Mouse (Mus musculus): ENCODE results near the gene Mertk. TPM values are rescaled to one million over a fixed set of nuclear protein-coding genes. Genes with fewer than 3 reads are reported as not detected.

Gene Mertk
- polyA plus RNA-seq, 1 experiment, result 6.1 TPM

GRCm38 (mm10) chr2:128816916-128817315, 118.2 kb downstream of the Mertk start:
- DNase-seq, result no peak
- TF ChIP-seq CTCF (IDR thresholded peaks at IDR 0.05; ENCODE audit: borderline replicate concordance, insufficient read depth, low read depth, low read length) (no peak), POLR2A (IDR thresholded peaks at IDR 0.05; ENCODE audit: borderline replicate concordance, insufficient read depth, low read length) (no peak)
- Histone ChIP-seq H3K4me1 (ENCODE audit: control insufficient read depth, insufficient read depth, low read length) (peaks cover 15% of the 10 kb centered on the region), H3K4me3 (replicated peaks; ENCODE audit: insufficient read depth, low read depth, low read length) (no peak overlapping the region), H3K27ac (ENCODE audit: insufficient read depth, low read length) (no peak overlapping the region), H3K27me3 (ENCODE audit: control insufficient read depth, insufficient read depth, low read length) (no peaks in the 10 kb centered on the region)
- WGBS, result 31% methylated on average over 6 of the region's 6 CpGs

DNA sequence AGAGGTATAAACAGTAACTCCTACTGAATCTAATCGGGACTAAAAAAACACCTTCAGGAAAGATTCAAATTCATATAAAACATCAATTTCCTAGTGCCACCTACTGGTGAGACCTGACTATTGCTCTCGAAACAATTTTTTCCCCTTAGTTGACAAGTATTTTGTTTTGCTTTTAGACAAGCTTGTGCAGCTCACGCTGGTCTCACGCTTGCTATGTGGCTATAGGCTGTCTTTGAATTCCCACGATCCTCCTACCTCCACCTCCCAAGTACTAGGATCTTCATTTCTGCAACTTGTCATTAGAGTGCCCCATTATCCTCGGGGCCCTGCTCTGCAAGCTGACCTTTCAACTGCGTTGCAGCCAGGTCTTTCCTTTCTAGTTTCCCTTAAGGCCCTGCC, 118.6 kb downstream of the Mertk start:
- no peaks in the 10 kb centered on the region for H3K27me3 ChIP-seq (ENCODE audit: control insufficient read depth, insufficient read depth, low read length)
- no peak for DNase-seq
- peak overlapping the region; percentile 20; the same call in 1 of the 2 replicates for H3K27ac ChIP-seq (ENCODE audit: insufficient read depth, low read length)
- peak overlapping the region; percentile 67 for H3K4me3 ChIP-seq (replicated peaks; ENCODE audit: insufficient read depth, low read depth, low read length)
- peaks cover 15% of the 10 kb centered on the region for H3K4me1 ChIP-seq (ENCODE audit: control insufficient read depth, insufficient read depth, low read length)
- peak; percentile 29; the same call in 1 of the 2 replicates for TF ChIP-seq POLR2A (IDR thresholded peaks at IDR 0.05; ENCODE audit: borderline replicate concordance, insufficient read depth, low read length)
- peak; percentile 41; the same call in 1 of the 2 replicates for TF ChIP-seq CTCF (IDR thresholded peaks at IDR 0.05; ENCODE audit: borderline replicate concordance, insufficient read depth, low read depth, low read length)
- WGBS, result 0% methylated on average over 7 of the region's 7 CpGs

- under 1% methylated on average over 59 of the region's 59 CpGs for WGBS
- Histone ChIP-seq H3K27me3 (ENCODE audit: control insufficient read depth, insufficient read depth, low read length) (no peaks in the 10 kb centered on the region), H3K4me3 (replicated peaks; ENCODE audit: insufficient read depth, low read depth, low read length) (peak within 1 kb of the TSS; percentile 88), H3K4me1 (ENCODE audit: control insufficient read depth, insufficient read depth, low read length) (peaks cover 15% of the 10 kb centered on the region), H3K27ac (ENCODE audit: insufficient read depth, low read length) (peak within 1 kb of the TSS; percentile 95)
- DNase-seq, result peak; percentile 95 to 99
- peak; percentile 83 for TF ChIP-seq POLR2A (IDR thresholded peaks at IDR 0.05; ENCODE audit: borderline replicate concordance, insufficient read depth, low read length)
- no peak for TF ChIP-seq CTCF (IDR thresholded peaks at IDR 0.05; ENCODE audit: borderline replicate concordance, insufficient read depth, low read depth, low read length)
Measured at GRCm38 (mm10) chr2:128817786-128818681, 119.3 kb downstream of the Mertk start, which contains the start of gene Tmem87b. TSS of gene Tmem87b (plus strand) at chr2:128818118.

DNA sequence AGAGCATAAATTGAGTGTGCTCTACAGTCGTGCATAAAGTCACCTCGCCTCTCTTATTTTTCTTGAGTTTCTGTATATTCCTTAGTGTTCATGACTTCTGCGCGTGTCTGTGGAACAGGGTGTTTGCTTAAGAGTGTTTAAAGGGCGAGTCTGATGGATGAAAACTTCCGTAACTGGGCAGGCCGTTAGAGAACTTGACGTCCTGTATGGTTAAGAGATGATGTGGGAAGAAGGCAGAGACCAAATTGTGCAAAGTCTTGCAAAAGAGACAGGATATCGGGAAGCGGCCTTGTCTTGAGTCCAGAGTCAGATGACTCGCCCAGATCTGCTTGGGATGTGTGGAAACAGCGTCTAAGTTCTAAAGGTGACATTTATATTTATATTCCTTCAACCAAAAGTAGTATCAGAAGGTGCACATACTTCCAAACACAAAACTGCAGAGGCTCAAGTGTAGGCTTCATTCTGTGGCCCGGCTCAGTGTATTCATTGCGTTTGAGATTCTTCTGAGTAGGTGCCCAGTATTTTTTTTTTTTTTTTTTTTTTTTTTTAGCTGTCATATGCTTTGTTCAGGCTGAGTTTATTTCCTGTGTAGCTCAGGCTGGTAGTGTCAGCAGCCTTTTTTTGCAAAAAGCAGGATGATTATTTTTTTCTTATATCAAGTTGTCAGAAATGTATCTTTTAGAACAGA, 120.3 kb downstream of the Mertk start:
- H3K4me1 ChIP-seq (ENCODE audit: control insufficient read depth, insufficient read depth, low read length), result peaks cover 15% of the 10 kb centered on the region

DNA sequence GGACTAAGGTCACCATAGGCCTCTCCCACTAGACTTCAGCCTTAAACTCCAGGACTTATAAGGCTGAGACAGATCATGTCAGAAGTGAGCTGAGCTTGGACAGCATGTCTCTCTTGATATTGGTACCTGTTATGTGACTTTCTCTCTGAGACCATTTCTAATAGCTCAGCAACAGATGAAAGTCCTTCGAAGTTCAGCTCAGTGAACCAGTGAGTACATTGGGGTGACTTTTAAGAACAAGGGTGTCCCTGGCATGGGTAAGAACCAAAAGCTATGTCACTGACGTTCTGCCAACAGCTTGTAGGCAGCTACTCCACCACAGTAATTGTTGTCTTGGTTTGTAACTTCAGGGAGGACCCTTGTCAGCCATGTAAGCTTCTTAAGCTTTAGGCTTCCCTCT, 121.9 kb downstream of the Mertk start:
- WGBS, result 80% methylated on average over 2 of the region's 2 CpGs
- DNase-seq, result no peak
- Histone ChIP-seq H3K4me1 (ENCODE audit: control insufficient read depth, insufficient read depth, low read length) (peaks cover 15% of the 10 kb centered on the region), H3K27ac (ENCODE audit: insufficient read depth, low read length) (no peak overlapping the region), H3K4me3 (replicated peaks; ENCODE audit: insufficient read depth, low read depth, low read length) (no peak overlapping the region), H3K27me3 (ENCODE audit: control insufficient read depth, insufficient read depth, low read length) (no peaks in the 10 kb centered on the region)
- no peak for TF ChIP-seq CTCF (IDR thresholded peaks at IDR 0.05; ENCODE audit: borderline replicate concordance, insufficient read depth, low read depth, low read length)
- no peak for TF ChIP-seq POLR2A (IDR thresholded peaks at IDR 0.05; ENCODE audit: borderline replicate concordance, insufficient read depth, low read length)

More for the DNA sequence above, 120.3 kb downstream of the Mertk start:
- no peaks in the 10 kb centered on the region for H3K27me3 ChIP-seq (ENCODE audit: control insufficient read depth, insufficient read depth, low read length)
- 5% methylated on average over 14 of the region's 14 CpGs for WGBS
- H3K27ac ChIP-seq (ENCODE audit: insufficient read depth, low read length), result peak overlapping the region; percentile 95
- TF ChIP-seq CTCF (IDR thresholded peaks at IDR 0.05; ENCODE audit: borderline replicate concordance, insufficient read depth, low read depth, low read length) (no peak), POLR2A (IDR thresholded peaks at IDR 0.05; ENCODE audit: borderline replicate concordance, insufficient read depth, low read length) (no peak)
- peak overlapping the region; percentile 88 for H3K4me3 ChIP-seq (replicated peaks; ENCODE audit: insufficient read depth, low read depth, low read length)
- peak in 1 of 2 experiments; percentile 11 for DNase-seq

DNA sequence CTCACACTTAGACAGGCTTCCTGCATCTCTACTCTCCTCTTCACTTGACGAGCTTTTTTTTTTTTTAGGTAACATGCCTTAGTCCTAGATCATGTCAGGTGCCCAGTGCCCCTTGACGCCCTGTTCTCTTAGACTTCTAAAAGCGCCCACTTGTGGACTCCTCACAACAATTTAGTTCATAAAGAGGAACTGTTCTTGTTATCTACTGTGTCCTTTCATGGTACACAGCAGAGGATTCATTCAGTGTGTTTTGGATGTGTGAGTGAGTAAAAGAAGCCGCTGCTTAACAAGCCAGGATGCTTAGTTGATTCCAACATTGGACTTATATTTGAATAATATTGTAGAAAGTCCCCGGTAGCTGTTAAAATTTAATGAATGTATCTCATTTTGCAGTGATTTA, 125.1 kb downstream of the Mertk start:
- H3K4me3 ChIP-seq (replicated peaks; ENCODE audit: insufficient read depth, low read depth, low read length), result no peak overlapping the region
- 92% methylated on average over 5 of the region's 5 CpGs for WGBS
- no peaks in the 10 kb centered on the region for H3K27me3 ChIP-seq (ENCODE audit: control insufficient read depth, insufficient read depth, low read length)

GRCm38 (mm10) chr2:128827787-128828186, 129.0 kb downstream of the Mertk start:
- no peaks in the 10 kb centered on the region for H3K4me1 ChIP-seq (ENCODE audit: control insufficient read depth, insufficient read depth, low read length)
- no peak for TF ChIP-seq CTCF (IDR thresholded peaks at IDR 0.05; ENCODE audit: borderline replicate concordance, insufficient read depth, low read depth, low read length)
- TF ChIP-seq POLR2A (IDR thresholded peaks at IDR 0.05; ENCODE audit: borderline replicate concordance, insufficient read depth, low read length), result no peak

More for the DNA sequence above, 125.1 kb downstream of the Mertk start:
- TF ChIP-seq CTCF (IDR thresholded peaks at IDR 0.05; ENCODE audit: borderline replicate concordance, insufficient read depth, low read depth, low read length) (no peak), POLR2A (IDR thresholded peaks at IDR 0.05; ENCODE audit: borderline replicate concordance, insufficient read depth, low read length) (no peak)
- H3K4me1 ChIP-seq (ENCODE audit: control insufficient read depth, insufficient read depth, low read length), result peaks cover 15% of the 10 kb centered on the region
- H3K27ac ChIP-seq (ENCODE audit: insufficient read depth, low read length), result no peak overlapping the region
- DNase-seq, result no peak

More at GRCm38 (mm10) chr2:128827787-128828186, 129.0 kb downstream of the Mertk start:
- DNase-seq, result no peak
- 98% methylated on average over 1 of the region's 1 CpGs for WGBS
- H3K4me3 ChIP-seq (replicated peaks; ENCODE audit: insufficient read depth, low read depth, low read length), result no peak overlapping the region
- no peak overlapping the region for H3K27ac ChIP-seq (ENCODE audit: insufficient read depth, low read length)
- H3K27me3 ChIP-seq (ENCODE audit: control insufficient read depth, insufficient read depth, low read length), result no peaks in the 10 kb centered on the region
